Mouse (Mus musculus): ENCODE measurements at regions not wholly inside any gene's neighbourhood (a gene's known extent, or its start where the extent isn't known, plus 50 kb on each side); places are given as distances from the start of the nearest gene placed in this dataset.
"Not testable (repeated sequence)": the region's sequence is repeated elsewhere in the genome, so short reads cannot be mapped to it uniquely, and the experiment has no call there.

GRCm38 (mm10) chr11:28216316-28216715, 123.4 kb downstream of the Gm6685 start:
- no peak for ATAC-seq (ENCODE audit: poor library complexity, severe bottlenecking)

GRCm38 (mm10) chr11:28213606-28214005, 126.1 kb downstream of the Gm6685 start:
- ATAC-seq (ENCODE audit: poor library complexity, severe bottlenecking), result no peak

- ATAC-seq (ENCODE audit: poor library complexity, severe bottlenecking), result peak; percentile 54
Observed at GRCm38 (mm10) chr11:28202150-28202549, 137.5 kb downstream of the Gm6685 start.

GRCm38 (mm10) chr11:28188119-28188518, 151.5 kb downstream of the Gm6685 start:
- ATAC-seq (ENCODE audit: poor library complexity, severe bottlenecking), result peak; percentile 76

- ATAC-seq (ENCODE audit: poor library complexity, severe bottlenecking), result not testable (repeated sequence)
Observed at GRCm38 (mm10) chr11:28187441-28187840, 152.2 kb downstream of the Gm6685 start.

DNA sequence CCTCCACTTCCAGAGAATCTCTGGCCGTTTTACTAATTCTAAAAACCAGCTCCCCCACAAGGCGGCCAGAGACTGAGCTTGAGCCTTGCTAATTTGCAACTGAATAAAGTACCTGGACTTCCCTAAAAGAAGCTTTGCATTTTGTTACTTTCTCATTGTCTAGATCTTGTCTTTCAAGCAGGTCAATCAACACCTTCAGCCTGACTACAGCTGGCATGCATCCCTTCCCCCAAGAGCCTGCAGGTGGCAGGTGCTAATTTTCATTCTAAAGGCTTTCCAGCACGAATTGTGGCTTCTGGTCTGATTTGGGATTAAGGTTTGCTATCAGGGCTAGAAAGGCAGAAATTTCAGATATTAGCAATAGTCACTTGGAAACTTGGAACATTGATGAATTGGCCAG, 168.4 kb downstream of the Gm6685 start:
- ATAC-seq (ENCODE audit: poor library complexity, severe bottlenecking), result no peak

DNA sequence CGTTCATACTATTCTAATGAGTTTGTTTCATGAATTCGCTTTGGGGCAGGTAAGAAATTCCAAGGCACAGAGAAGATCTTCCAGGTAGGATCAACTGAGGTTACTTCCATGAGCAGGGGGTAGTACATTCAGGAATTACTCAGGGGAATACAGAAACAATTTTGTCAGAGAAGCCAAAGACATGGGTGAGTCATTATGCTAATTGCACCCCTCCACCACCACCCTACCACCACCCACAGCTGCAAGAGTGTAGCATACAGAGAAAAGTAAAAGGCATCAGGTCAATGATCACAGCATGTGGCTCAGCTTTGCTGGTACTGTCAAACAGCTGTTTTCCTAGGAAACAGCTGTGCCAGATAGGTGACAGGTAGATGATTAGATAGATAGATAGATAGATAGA, 187.2 kb downstream of the Gm6685 start:
- no peak for ATAC-seq (ENCODE audit: poor library complexity, severe bottlenecking)

Measured in megakaryocyte, adult 5-6 weeks (primary cell).